Mouse (Mus musculus): ENCODE data around the gene Dner. TPM values are rescaled to one million over a fixed set of nuclear protein-coding genes. Genes with fewer than 3 reads are reported as not detected.

Gene Dner
- polyA plus RNA-seq, 1 experiment: 3.3 TPM

GRCm38 (mm10) chr1:84525514-84525913, 170.5 kb downstream of the Dner start:
- H3K36me3 ChIP-seq (ENCODE audit: control insufficient read depth, insufficient read depth, low read length): no peaks in the 10 kb centered on the region
- H3K27me3 ChIP-seq (ENCODE audit: control insufficient read depth, insufficient read depth, low read length): no peaks in the 10 kb centered on the region
- no peak for TF ChIP-seq CTCF (IDR thresholded peaks at IDR 0.05; ENCODE audit: extremely low read depth, insufficient read length, insufficient replicate concordance, low read depth, low read length)
- no peak for TF ChIP-seq POLR2A (IDR thresholded peaks at IDR 0.05; ENCODE audit: low read depth, low read length)
- H3K4me1 ChIP-seq (ENCODE audit: control insufficient read depth, insufficient read depth, insufficient read length, low read length): no peaks in the 10 kb centered on the region
- WGBS: 72% methylated on average over 3 of the region's 3 CpGs
- no peak overlapping the region for H3K4me3 ChIP-seq (ENCODE audit: low read depth, low read length)
- H3K27ac ChIP-seq (ENCODE audit: insufficient read depth, low read depth, low read length): no peak overlapping the region

GRCm38 (mm10) chr1:84524413-84524812, 171.6 kb downstream of the Dner start:
- no peaks in the 10 kb centered on the region for H3K36me3 ChIP-seq (ENCODE audit: control insufficient read depth, insufficient read depth, low read length)
- no peak for TF ChIP-seq CTCF (IDR thresholded peaks at IDR 0.05; ENCODE audit: extremely low read depth, insufficient read length, insufficient replicate concordance, low read depth, low read length)
- TF ChIP-seq POLR2A (IDR thresholded peaks at IDR 0.05; ENCODE audit: low read depth, low read length): no peak
- no peak overlapping the region for H3K27ac ChIP-seq (ENCODE audit: insufficient read depth, low read depth, low read length)
- no peaks in the 10 kb centered on the region for H3K27me3 ChIP-seq (ENCODE audit: control insufficient read depth, insufficient read depth, low read length)
- H3K4me3 ChIP-seq (ENCODE audit: low read depth, low read length): no peak overlapping the region
- no peaks in the 10 kb centered on the region for H3K4me1 ChIP-seq (ENCODE audit: control insufficient read depth, insufficient read depth, insufficient read length, low read length)
- 86% methylated on average over 4 of the region's 4 CpGs for WGBS

- H3K27ac ChIP-seq (ENCODE audit: insufficient read depth, low read depth, low read length): no peak overlapping the region
- H3K27me3 ChIP-seq (ENCODE audit: control insufficient read depth, insufficient read depth, low read length): no peaks in the 10 kb centered on the region
- H3K36me3 ChIP-seq (ENCODE audit: control insufficient read depth, insufficient read depth, low read length): no peaks in the 10 kb centered on the region
- TF ChIP-seq POLR2A (IDR thresholded peaks at IDR 0.05; ENCODE audit: low read depth, low read length) (no peak), CTCF (IDR thresholded peaks at IDR 0.05; ENCODE audit: extremely low read depth, insufficient read length, insufficient replicate concordance, low read depth, low read length) (no peak)
- 66% methylated on average over 4 of the region's 4 CpGs for WGBS
- H3K4me3 ChIP-seq (ENCODE audit: low read depth, low read length): no peak overlapping the region
- H3K4me1 ChIP-seq (ENCODE audit: control insufficient read depth, insufficient read depth, insufficient read length, low read length): no peaks in the 10 kb centered on the region
Measured at GRCm38 (mm10) chr1:84522963-84523280, 173.1 kb downstream of the Dner start.

DNA sequence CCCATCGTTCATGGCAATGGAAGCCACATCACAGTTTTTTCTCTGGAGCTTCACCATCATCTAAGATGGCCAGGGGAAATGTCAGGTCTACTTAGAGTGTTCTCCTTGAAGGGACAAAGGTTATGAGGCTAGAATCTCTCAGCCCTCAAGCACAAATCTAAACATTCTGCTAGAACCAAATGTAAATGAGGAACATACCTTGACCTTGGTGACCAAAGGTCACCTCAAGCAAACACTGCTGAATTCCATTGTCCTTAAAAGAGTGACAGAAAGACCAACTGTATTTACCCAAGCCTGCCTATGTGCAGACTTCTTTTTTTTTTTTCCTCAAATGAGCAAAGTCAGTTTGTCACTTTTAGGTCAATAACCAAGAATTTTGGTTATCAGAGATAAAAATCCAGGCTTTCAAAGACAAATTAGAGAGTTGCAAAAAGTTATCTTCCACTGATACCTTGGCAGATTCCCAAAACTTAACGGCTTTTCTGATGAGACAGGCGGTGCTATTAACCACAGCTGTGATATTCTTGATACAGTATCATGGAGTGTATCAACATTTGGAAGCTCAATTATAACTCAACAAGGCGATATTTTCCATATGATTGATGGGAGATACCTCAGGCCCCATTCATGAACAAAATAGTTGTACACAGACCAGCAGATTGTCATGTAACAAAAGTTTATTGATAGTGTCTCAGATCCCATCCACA, 173.6 kb downstream of the Dner start:
- 51% methylated on average over 4 of the region's 4 CpGs for WGBS

DNA sequence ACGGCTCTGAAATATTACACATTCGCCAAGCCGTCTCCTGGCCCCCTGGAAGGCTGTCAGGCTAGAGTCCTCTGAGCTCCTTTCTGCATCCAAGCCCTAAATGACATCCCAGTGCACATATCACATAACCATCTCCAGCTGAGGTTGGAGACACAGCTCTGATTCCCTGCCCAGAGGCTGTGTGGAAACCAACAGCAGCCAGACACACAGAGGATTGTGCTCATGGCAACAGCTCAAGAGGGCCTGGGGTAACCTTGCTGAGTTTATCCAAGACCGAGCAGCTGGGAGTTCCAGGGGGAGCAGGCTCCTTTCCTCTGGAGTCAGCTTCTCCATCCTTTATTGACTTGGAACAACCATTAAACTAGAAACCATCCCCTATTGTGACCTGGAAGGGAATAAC, 177.7 kb downstream of the Dner start:
- TF ChIP-seq POLR2A (IDR thresholded peaks at IDR 0.05; ENCODE audit: low read depth, low read length) (no peak), CTCF (IDR thresholded peaks at IDR 0.05; ENCODE audit: extremely low read depth, insufficient read length, insufficient replicate concordance, low read depth, low read length) (no peak)
- 75% methylated on average over 4 of the region's 4 CpGs for WGBS
- H3K4me1 ChIP-seq (ENCODE audit: control insufficient read depth, insufficient read depth, insufficient read length, low read length): no peaks in the 10 kb centered on the region
- no peaks in the 10 kb centered on the region for H3K36me3 ChIP-seq (ENCODE audit: control insufficient read depth, insufficient read depth, low read length)
- H3K27ac ChIP-seq (ENCODE audit: insufficient read depth, low read depth, low read length): no peak overlapping the region
- no peak overlapping the region for H3K4me3 ChIP-seq (ENCODE audit: low read depth, low read length)
- H3K27me3 ChIP-seq (ENCODE audit: control insufficient read depth, insufficient read depth, low read length): no peaks in the 10 kb centered on the region

More for the DNA sequence above, 173.6 kb downstream of the Dner start:
- no peak overlapping the region for H3K4me3 ChIP-seq (ENCODE audit: low read depth, low read length)
- H3K27me3 ChIP-seq (ENCODE audit: control insufficient read depth, insufficient read depth, low read length): no peaks in the 10 kb centered on the region
- no peaks in the 10 kb centered on the region for H3K36me3 ChIP-seq (ENCODE audit: control insufficient read depth, insufficient read depth, low read length)
- TF ChIP-seq POLR2A (IDR thresholded peaks at IDR 0.05; ENCODE audit: low read depth, low read length) (no peak), CTCF (IDR thresholded peaks at IDR 0.05; ENCODE audit: extremely low read depth, insufficient read length, insufficient replicate concordance, low read depth, low read length) (no peak)
- H3K27ac ChIP-seq (ENCODE audit: insufficient read depth, low read depth, low read length): no peak overlapping the region
- no peaks in the 10 kb centered on the region for H3K4me1 ChIP-seq (ENCODE audit: control insufficient read depth, insufficient read depth, insufficient read length, low read length)

DNA sequence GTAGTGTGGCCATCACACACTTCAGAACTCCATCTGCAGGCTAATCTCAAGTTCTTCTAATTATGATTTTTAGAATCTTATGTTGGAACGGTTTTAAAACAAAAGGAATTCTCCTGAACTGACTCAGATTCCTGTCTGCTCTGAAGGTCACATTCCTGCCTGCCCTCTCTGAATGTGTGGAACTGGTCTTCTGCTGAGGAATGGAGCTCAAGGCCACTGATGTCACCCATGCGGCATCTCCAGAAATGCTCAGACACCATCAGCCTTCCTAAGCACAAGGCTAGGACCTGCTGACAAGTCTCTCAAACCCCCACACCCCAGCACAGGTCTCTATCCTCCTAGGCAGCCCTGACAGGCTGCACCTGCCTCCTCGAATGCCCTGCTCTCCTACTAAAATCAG, 182.8 kb downstream of the Dner start:
- Histone ChIP-seq H3K27me3 (ENCODE audit: control insufficient read depth, insufficient read depth, low read length) (no peaks in the 10 kb centered on the region), H3K27ac (ENCODE audit: insufficient read depth, low read depth, low read length) (no peak overlapping the region), H3K4me3 (ENCODE audit: low read depth, low read length) (no peak overlapping the region), H3K4me1 (ENCODE audit: control insufficient read depth, insufficient read depth, insufficient read length, low read length) (no peaks in the 10 kb centered on the region), H3K36me3 (ENCODE audit: control insufficient read depth, insufficient read depth, low read length) (no peaks in the 10 kb centered on the region)
- TF ChIP-seq CTCF (IDR thresholded peaks at IDR 0.05; ENCODE audit: extremely low read depth, insufficient read length, insufficient replicate concordance, low read depth, low read length): no peak
- TF ChIP-seq POLR2A (IDR thresholded peaks at IDR 0.05; ENCODE audit: low read depth, low read length): no peak
- WGBS: 55% methylated on average over 3 of the region's 3 CpGs

DNA sequence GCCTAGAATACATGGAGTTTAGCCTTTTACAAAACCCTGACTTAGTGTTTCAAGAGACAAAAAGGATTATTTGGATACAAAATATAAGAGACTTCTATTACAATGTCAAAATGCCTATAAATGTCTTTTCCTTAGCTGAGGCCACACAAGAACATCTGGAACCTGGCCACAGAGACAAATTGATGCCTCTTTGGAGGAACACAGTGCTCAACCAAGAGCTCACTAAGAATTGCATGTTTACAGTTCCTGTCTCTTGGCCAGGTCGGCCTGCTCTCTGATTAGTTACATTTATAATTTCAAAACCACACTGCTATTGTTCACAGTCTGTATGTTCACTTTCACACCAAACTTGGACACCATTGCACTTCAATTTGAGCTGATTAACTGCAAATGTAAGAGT, 187.5 kb downstream of the Dner start:
- WGBS: 55% methylated on average over 1 of the region's 1 CpGs
- Histone ChIP-seq H3K4me1 (ENCODE audit: control insufficient read depth, insufficient read depth, insufficient read length, low read length) (no peaks in the 10 kb centered on the region), H3K27me3 (ENCODE audit: control insufficient read depth, insufficient read depth, low read length) (no peaks in the 10 kb centered on the region), H3K27ac (ENCODE audit: insufficient read depth, low read depth, low read length) (no peak overlapping the region), H3K36me3 (ENCODE audit: control insufficient read depth, insufficient read depth, low read length) (no peaks in the 10 kb centered on the region), H3K4me3 (ENCODE audit: low read depth, low read length) (no peak overlapping the region)
- TF ChIP-seq POLR2A (IDR thresholded peaks at IDR 0.05; ENCODE audit: low read depth, low read length): no peak
- TF ChIP-seq CTCF (IDR thresholded peaks at IDR 0.05; ENCODE audit: extremely low read depth, insufficient read length, insufficient replicate concordance, low read depth, low read length): no peak
